Mouse (Mus musculus): ENCODE measurements around the gene Rab1a.
"Not testable (repeated sequence)": the region's sequence is repeated elsewhere in the genome, so short reads cannot be mapped to it uniquely, and the experiment has no call there.

Rab1a gene

GRCm38 (mm10) chr11:20200713-20201575, at the start of gene Rab1a:
TSS of gene Rab1a (plus strand) at chr11:20201432.
- peak; percentile 100 for DNase-seq (ENCODE audit: low read depth, low spot score)

DNA sequence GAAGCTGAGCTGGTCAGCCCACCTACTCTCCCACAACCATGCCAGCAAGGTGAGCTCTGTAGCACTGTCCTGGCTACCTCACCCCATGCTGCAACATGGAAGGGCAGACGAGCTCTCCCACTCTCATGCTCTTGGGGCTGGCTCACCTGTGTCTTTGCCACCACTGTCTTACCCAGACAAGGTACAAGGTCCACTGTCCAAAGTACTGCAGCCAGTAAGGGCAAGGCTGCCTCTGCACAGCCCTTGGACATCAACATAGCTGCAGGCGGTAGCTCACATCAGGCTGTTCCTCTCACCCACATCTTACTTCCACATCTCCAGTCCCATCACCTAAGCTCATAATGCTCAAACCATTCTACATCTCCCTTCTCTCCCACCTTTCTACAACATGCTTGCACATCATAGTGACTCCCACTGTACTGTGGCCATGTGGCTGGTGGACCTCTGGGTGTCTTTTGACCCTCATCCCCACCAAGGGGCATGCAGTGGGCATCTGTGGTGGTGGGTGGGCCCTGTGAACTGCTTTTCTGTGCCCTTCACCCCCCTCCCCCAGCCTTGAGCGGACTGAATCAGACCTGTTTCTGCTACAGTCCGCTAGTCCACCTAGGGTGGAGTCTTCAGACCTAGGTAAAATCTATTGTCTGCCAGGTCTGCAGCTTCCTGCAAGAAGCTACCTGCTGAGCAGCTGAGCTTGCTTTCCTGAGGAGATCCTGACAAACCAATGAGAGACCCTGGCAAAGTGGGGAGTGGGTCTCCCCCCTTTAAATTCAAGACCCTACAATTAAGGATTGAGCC, 48.9 kb upstream of the Rab1a start:
- no peak for DNase-seq (ENCODE audit: low read depth, low spot score)

- DNase-seq (ENCODE audit: low read depth, low spot score): not testable (repeated sequence)
Observed at GRCm38 (mm10) chr11:20153542-20153941, 47.7 kb upstream of the Rab1a start.

- no peak for DNase-seq (ENCODE audit: low read depth, low spot score)
Observed at GRCm38 (mm10) chr11:20158879-20159278, 42.4 kb upstream of the Rab1a start.

- DNase-seq (ENCODE audit: low read depth, low spot score): no peak
Observed at GRCm38 (mm10) chr11:20164979-20165867, 36.0 kb upstream of the Rab1a start.

DNA sequence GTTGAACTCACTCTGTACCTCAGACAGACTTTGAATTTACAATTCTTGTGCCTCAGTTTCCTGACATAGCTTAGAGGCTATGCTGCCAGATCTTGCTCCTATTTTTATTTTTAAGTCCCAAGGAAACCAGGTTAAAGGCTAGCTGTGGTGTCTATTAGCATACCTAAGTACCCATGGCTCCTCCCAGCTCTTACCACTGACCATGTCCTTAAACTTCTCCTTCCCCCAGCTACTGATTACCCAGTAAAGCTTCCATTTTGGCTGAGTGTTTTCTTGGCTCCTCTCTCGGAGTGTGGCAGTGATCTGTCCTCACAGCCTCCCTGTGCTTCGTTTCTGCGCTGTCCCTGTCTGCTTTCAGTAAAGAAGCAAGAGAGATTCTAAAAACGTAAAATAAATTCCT, 35.2 kb upstream of the Rab1a start:
- DNase-seq (ENCODE audit: low read depth, low spot score): no peak

DNA sequence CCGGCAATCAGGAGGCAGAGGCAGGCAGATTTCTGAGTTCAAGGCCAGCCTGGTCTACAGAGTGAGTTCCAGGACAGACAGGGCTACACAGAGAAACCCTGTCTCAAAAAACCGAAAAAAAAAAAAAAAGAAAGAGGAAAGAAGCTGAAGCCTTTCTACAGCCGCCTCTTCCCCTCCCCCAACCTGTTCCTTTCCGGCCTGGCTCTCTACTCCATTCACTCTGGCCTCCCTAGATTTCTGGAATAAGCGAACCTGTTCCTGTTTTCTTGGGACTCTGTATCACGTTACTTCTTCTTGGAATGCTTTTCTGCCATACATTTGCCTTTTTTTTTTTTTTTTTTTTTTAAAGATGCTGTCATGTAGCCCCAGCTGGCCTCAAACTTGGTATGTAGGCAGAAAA, 34.8 kb upstream of the Rab1a start:
- DNase-seq (ENCODE audit: low read depth, low spot score): not testable (repeated sequence)

DNA sequence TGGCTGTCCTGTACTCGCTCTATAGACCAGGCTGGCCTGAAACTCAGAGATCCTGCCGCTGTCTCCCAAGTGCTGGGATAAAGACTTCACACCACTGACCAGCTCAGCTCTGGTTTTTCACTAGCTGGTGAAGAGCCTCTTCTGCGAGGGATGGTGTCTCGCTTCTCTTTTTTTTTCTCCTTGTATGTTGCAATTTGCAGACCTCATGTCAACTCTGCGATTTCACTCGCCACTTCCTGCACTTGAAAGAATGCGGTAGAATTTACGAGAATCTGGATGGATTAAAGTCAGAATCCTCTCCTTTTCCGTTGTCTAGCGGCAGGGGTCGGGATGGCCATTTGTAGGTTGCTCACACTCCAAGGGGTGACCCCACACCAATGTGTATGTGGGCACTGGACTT, 32.3 kb upstream of the Rab1a start:
- no peak for DNase-seq (ENCODE audit: low read depth, low spot score)

- DNase-seq (ENCODE audit: low read depth, low spot score): no peak
Observed at GRCm38 (mm10) chr11:20187271-20187670, 14.0 kb upstream of the Rab1a start.

DNA sequence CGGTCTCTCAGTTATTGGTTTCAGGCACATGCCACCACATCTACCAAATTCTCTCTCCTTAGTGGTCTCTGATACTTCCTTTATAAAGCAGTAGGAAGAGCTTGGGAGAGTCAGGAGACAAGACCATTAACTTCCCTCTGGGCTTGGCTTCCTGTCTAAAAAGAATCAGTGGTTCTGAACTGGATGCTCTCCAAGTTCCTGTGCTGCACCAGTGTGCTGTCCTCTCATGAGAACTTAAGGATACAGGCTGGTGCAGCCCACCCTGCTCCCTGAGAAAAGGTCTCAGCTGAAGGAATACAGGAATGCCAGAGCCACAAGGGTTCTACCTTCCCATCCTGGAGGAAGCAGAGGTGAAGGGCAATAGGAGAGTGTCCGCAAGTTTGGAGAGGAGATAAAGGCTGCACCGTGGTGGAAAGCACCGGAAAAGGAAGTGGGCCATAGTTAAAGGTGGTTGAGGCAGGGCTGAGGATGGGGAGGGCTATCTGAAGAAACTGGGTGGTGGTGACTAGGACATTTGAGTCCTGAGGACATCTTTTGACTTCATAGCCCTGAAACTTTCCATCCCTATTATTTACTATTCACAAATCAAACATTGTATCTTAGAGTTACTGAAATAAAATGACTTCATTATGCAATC, 8.0 kb upstream of the Rab1a start:
- DNase-seq (ENCODE audit: low read depth, low spot score): no peak

DNA sequence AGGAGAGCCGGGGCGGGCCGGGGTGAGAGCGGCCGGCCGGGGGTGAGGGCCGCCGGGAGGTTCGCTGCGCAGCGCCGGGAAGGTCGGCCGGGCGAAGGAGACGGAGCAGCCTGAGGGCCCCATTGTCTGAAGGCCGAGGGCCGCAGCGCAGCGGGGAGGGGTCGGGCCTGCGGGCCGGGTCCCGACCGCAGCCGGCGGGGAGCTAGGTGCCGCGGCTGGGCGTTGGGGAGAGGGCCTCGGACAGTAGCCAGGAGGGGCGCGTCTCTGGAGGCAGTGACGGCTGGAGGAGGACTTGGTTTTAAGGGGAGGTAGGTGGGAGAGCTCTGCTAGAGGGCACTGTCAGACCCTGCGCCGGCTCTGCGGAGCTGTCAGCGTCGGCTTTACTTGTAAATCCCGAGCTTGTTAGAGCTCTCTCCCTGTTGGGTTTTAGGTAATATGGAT, 449 bp downstream of the Rab1a start:
- DNase-seq (ENCODE audit: low read depth, low spot score): peak; percentile 65

- peak; percentile 77 for DNase-seq (ENCODE audit: low read depth, low spot score)
Observed at GRCm38 (mm10) chr11:20202299-20203011, 1.2 kb downstream of the Rab1a start.

DNA sequence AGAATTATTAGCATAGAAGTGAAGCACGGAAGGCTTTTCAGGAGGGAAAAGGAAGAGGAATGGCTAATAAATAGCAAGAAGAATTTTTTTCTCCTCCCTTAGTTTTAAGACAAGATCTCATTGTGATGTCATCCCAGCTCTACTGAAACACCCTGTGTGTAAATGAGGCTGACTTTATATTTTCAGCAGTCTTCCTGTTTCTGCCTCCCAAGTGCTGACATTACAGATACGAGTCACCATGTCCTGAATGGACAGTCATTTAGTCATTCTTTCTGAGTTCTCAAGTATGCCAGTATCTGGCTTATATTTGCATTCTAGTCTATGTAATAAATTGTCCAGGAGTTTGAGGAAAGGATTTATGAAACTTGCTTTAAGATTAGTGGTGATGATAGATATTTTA, 3.1 kb downstream of the Rab1a start:
- peak; percentile 13 for DNase-seq (ENCODE audit: low read depth, low spot score)

DNA sequence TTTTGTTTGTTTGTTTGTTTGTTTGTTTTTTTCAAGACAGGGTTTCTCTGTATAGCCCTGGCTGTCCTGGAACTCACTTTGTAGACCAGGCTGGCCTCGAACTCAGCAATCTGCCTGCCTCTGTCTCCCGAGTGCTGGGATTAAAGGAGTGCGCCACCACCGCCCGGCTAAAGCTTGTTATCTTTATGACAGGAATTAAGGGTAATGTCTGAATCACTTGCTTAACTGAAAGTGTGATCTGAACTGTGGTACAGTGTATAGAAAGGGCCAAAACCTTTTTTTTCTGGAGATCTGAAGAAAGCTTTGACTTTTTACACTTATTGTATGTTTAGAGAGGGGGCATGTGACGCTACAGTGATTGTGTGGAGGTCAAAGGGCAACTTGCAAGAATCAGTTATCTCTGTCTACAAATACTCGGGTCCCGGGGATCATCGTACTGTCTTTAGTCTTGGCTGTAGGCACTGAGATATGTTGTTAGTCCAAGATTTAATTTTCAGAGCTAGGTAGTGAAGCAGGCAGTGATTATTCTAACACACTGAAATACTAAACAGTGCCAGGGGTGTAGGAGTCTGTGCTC, 3.7 kb downstream of the Rab1a start:
- no peak for DNase-seq (ENCODE audit: low read depth, low spot score)

- no peak for DNase-seq (ENCODE audit: low read depth, low spot score)
Observed at GRCm38 (mm10) chr11:20205538-20205937, 4.3 kb downstream of the Rab1a start.

- no peak for DNase-seq (ENCODE audit: low read depth, low spot score)
Observed at GRCm38 (mm10) chr11:20206626-20207223, 5.5 kb downstream of the Rab1a start.

DNA sequence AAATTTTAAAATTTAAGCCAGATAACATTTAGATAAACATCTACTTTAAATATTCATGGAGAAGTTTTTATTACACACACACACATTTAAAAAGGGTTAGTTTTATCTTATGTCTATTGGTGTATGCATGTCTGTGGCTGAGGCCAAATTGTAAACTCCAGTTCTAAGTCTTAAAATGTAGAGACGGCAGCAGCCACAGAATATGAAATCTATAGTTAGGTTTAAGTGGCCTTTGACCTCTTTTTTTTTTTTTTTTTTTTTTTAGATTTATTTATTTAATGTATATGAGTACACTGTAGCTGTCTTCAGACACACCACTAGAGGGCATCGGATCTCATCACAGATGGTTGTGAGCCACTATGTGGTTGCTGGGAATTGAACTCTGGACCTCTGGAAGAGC, 6.4 kb downstream of the Rab1a start:
- no peak for DNase-seq (ENCODE audit: low read depth, low spot score)

DNA sequence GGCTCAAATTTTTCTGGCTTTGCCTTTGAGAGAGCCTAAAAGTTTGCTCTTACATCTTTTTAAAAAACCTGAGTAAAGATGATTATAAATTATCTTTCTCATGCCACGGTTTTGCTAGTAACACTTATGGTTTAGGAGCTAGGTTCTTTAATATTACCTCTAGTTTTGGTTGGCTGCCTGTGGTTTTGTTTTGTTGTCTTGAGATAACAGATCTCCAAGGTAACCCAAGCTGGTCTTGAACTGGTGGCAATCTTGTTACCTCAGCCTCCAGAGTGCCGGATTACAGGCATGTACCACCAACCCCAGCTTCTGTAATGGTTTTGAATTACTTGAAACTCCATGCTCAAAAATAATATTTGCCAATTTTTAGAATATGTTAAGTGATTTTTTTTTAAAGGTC, 10.6 kb downstream of the Rab1a start:
- peak; percentile 52 for DNase-seq (ENCODE audit: low read depth, low spot score)

DNA sequence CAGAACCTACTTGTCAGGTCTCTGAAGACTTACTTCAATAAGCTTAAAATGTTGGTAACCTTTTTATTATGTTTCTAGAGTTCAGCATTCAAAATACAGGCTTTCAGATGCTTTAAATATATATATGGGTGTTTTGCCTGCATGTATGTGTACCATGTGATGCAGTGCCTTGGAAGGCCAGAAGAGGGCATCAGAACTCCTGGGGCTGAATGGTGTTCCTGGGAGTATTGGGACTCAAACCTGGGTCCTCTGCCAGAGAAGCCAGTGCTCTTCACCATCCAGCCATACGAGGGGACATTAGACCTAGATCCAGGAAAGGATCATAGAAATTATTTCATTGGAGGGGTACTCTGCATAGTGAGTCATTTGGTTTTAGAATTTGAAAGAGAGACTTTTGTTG, 13.5 kb downstream of the Rab1a start:
- DNase-seq (ENCODE audit: low read depth, low spot score): peak; percentile 32

- DNase-seq (ENCODE audit: low read depth, low spot score): peak; percentile 32
Observed at GRCm38 (mm10) chr11:20216415-20216814, 15.2 kb downstream of the Rab1a start.

Data from CD4-positive helper T cell, adult 2 months (primary cell).